Mouse (Mus musculus): ENCODE measurements at regions not wholly inside any gene's neighbourhood (a gene's known extent, or its start where the extent isn't known, plus 50 kb on each side); places are given as distances from the start of the nearest gene placed in this dataset.

DNA sequence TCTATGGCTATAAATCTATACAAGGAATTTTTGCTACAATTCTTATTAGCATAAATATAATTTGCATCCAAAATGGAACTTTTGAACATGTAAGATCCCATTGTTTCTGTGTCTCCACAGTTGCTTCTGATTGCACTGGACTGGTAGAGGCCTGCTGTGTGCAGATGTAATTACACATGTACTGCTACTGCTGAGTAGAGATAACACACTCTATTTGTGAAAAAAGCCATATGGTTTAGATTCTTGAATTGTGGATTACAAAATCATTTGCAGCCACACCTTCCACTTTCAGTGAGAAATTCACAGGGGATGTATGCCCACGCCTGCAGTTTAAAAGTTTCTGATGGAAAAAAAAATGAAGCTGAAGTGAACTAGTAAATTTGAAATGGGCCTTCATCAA lies 288.2 kb upstream of the Adamts5 start:
- no peak for TF ChIP-seq CTCF (IDR thresholded peaks at IDR 0.05; ENCODE audit: extremely low read depth, insufficient read length, insufficient replicate concordance, low read depth, low read length)
- TF ChIP-seq POLR2A (IDR thresholded peaks at IDR 0.05; ENCODE audit: low read depth, low read length): no peak
